Mouse (Mus musculus): ENCODE data around the gene Poln. TPM values are rescaled to one million over a fixed set of nuclear protein-coding genes. Genes with fewer than 3 reads are reported as not detected.

The Poln gene
- total RNA-seq, 2 experiments from 2014 or later = 2.1 TPM

DNA sequence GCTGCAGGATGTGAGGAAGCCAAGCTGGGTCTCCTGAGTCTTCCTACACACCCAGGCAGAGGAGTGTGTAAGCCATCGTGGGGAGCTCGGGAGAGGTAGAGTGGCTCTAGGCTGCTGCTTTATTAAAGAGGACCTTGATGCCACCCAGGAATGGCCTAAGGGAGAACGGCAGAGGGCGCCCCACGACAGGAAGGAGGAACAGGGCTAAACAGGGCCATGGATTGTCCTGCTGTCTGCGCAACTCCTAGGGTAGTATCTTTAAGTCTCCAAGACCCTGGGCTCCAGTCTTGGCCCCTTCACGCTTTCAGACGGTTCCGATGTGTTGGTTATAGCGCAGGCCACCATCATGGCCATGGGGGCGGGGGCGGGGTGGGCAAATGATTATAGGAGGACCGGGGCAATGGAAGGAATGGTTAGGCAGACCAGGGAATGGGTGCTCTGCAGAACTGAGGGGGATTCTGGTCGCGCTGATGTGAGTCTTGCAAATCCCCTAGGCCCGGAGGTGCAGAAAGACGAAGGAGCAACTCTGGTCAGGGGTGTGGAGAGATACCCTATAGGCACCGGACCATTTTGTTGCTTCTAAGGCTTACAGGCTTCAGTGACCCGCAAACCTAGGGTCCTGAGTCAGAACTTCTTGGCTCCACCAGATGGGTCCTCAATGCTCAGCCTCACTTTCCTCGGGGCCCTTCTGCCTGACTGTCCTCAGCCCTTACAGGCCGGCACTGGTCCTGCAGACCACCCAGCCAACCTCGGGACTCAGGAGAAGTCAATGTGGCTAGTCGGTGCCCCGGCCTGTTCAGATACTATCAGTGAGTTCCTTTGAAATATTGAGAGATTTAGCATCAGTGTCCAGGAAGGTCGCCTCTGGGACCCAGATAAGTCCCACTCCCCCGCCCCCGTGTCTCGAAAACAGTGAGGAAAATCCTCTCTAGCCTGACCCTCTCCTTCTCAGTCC is 174.3 kb downstream of the Poln start:
- DNase-seq (ENCODE audit: low spot score in 2 of 2) = peak in 1 of 2 experiments; percentile 46

GRCm38 (mm10) chr5:33983309-33984121 is 185.7 kb downstream of the Poln start, which contains the start of gene Gm1673:
Gene Gm1673, plus strand, starts transcription at chr5:33983433.
- DNase-seq (ENCODE audit: low spot score in 2 of 2) = peak; percentile 77 to 86

- DNase-seq (ENCODE audit: low spot score in 2 of 2) = no peak
These were observed 186.5 kb downstream of the Poln start for GRCm38 (mm10) chr5:33982731-33983259.

DNA sequence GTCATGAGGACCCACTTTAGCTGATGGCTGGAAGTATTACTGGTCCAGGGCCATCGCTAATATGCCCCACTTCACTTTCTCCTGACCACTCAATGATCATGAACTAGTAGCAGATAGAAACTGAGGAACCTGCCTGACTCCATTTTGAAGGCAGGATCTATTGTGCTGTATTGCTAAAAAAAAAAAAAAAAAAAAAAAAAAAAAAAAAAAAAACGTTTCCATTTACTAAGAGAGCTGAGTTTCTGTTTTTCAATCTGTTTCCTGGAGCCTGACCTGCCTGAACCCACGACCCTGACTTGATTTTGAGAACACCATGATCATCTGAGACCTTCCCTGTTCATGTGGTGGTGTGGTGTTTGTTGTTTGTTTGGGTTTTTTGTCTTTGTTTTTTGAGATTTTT is 193.0 kb downstream of the Poln start:
- DNase-seq (ENCODE audit: low spot score in 2 of 2) = no peak

DNA sequence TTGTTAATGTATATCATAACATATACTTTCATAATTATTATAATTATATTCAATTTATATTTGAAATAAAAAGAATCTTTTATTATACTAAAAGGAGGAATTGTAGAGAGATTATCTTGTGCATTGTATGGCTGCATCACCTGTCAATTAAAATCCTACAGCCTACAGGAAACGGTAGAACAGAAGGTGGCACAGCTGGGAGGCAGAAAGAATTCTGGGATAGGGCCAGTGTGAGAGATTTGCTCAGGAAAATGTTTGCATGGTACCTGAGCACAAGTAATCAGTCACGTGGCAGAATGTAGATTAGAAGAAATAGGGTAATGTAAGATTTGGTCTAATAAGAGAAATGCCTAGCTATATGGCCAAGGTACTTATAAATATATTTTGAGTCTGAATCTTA is 194.5 kb downstream of the Poln start:
- no peak for DNase-seq (ENCODE audit: low spot score in 2 of 2)

GRCm38 (mm10) chr5:33959382-33959781 is 209.9 kb downstream of the Poln start:
- no peak for DNase-seq (ENCODE audit: low spot score in 2 of 2)

Other genes starting within 250 kb of the Poln start
- 10 to 100 TPM; 18.6 to 22.0 TPM for gene Nelfa, start 233.0 kb downstream of the Poln start, total RNA-seq (2021)
- gene Gm1673, start 186.0 kb downstream of the Poln start, total RNA-seq (2021) = 1 to 10 TPM; 5.0 to 6.9 TPM
- 1 to 10 TPM in 1 of 2 experiments, under 1 TPM in 1; 0.98 to 1.8 TPM for gene Nat8l, start 173.5 kb downstream of the Poln start, total RNA-seq (2021)
- gene Haus3, start 79 bp upstream of the Poln start, total RNA-seq (2021) = 1 to 10 TPM; 7.9 to 8.4 TPM
- 10 to 100 TPM; 79.5 to 81.3 TPM for gene Mxd4, start 18.3 kb upstream of the Poln start, total RNA-seq (2021)
- gene Zfyve28, start 119.0 kb upstream of the Poln start, total RNA-seq (2021) = 1 to 10 TPM; 2.8 to 2.9 TPM
- under 1 TPM; 0.16 to 0.17 TPM for gene Cfap99, start 119.2 kb upstream of the Poln start, total RNA-seq (2021)
- gene Rnf4, start 166.8 kb upstream of the Poln start, total RNA-seq (2021) = 10 to 100 TPM; 63.2 to 66.1 TPM
- 10 to 100 TPM; 35.8 to 41.1 TPM for gene Fam193a, start 200.5 kb upstream of the Poln start, total RNA-seq (2021)